Mouse (Mus musculus) adrenal gland, postnatal 10 days (tissue): Measurements from ENCODE around the gene Olfr169. TPM values are rescaled to one million over a fixed set of nuclear protein-coding genes. Genes with fewer than 3 reads are reported as not detected.
"Not testable (repeated sequence)": the region's sequence is repeated elsewhere in the genome, so short reads cannot be mapped to it uniquely, and the experiment has no call there.

Experiments used
- DNase-seq: peaks from one replicate; pipeline ENCODE4 v3.0.0; 2021; ENCODE audit warnings: mixed read lengths
- long read RNA-seq, 2 experiments: library from polyadenylated mRNA; stranded (forward); transcript quantifications; one replicate each; pipeline ENCODE4 v2.0.0; 2021
- total RNA-seq, 2 experiments: library from RNA; stranded (reverse); gene quantifications; 2 replicates each; pipeline ENCODE4 v1.2.3; 2021

Olfr169 gene
- not detected for total RNA-seq
- long read RNA-seq, experiment 1 = 0 reads
- long read RNA-seq, experiment 2 = 0 reads

DNA sequence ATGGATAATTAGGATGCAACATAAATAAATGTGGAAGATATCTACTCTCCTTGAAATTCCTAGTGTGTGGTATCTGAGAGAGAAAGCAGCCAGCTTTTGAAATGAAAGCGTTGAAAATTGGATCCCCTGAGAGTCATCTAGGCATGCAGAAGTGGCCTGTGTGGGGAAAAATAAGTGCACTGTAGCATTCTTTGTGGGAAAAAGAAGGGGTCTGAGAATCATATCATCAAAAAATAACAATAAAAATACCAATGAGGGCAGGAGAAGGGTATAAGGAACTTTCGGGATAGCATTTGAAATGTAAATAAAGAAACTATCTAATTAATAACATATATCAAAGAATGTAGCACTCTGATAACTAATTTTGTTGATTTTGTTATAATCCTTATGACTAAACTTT lies at the start of gene Olfr169:
Olfr169 (minus strand) TSS at position 101 of the 400 bp plus-strand sequence.
- DNase-seq = not testable (repeated sequence)

DNA sequence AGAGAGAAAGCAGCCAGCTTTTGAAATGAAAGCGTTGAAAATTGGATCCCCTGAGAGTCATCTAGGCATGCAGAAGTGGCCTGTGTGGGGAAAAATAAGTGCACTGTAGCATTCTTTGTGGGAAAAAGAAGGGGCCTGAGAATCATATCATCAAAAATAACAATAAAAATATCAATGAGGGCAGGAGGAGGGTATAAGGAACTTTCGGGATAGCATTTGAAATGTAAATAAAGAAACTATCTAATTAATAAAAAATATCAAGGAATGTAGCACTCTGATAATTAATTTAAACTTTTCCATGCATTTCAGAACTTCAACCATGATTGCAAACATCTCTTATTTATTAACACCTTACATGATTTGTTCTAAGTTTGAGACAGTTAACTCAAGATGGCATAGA lies 40.2 kb upstream of the Olfr169 start, which contains the start of gene Olfr170:
Olfr170 (minus strand) TSS at position 101 of the 400 bp plus-strand sequence.
- not testable (repeated sequence) for DNase-seq

DNA sequence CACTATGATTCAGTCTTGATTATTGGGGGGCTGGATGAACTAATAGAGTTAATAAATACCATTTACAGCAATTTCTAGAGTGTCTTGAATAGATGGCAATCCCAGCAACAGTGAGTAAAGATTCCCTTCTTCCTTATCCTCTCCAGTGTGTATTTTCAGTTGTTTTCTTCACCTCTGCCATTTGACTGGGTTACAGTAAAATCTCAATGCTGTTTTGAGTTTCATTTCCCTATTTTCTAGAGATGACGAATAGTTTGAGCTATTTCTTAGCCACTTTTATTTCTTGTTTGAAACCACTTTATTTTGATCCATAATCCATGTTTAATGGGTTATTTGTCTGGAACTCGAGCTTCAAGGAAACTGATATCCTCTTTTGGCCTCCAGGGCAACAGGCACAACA lies 31.6 kb upstream of the Olfr169 start:
- no peak for DNase-seq

DNA sequence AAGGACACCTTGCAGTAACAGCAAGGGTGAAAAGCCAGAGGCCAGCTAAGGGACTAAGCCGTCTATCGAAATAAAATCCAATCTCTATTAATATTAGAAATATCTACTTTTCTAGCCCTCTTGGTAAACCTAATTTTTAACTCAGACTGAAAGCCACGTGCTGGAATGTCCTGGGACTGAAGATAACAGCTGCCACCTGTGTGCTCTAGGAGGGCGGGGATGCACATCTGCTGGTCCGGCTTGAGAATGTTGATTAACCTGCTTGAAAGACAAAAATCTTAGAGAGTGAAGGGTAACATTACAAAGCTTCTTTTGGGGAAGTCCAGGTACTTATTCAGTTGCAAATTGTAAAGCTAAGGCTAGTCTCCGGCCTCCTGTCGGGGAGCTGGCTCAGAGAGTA lies 18.2 kb downstream of the Olfr169 start:
- DNase-seq = not testable (repeated sequence)

DNA sequence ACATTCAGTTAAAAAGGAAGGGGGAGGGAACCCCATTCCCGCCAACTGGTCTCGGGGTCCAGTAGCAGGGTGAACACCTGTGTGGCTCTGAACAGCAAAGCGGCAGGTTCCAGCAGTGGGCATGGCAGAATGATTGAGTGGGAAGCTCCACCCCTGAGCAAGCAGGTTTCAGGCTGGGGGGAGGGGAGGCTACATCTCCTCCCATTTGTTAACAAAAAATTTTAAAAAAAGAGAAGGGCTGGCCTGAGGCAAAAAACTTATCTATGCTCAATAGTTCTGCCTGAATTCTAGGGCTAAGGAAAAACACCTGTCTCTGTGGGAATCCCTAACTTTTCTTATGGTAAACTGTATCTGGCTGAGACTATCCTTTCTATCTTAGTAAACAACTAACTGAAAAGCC lies 19.4 kb downstream of the Olfr169 start:
- DNase-seq = not testable (repeated sequence)

DNA sequence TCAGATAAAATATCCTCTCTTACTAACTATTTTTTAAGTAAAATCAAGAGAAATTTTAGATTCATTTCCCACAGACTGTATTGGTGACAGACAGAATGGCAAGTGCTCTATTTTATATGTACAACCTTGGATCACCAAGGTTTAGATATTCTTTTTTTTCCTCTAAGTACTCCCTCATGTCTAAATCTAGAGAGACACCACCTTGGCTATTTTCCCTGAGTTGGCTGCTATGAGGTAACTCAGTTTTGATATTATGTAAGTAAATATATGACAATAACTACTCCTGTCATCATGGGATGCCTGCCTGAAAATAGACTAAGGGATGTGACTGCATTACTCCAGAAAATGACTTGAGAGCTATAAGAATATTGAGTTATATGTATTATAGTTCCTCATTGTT lies 36.2 kb downstream of the Olfr169 start, which contains the start of gene Olfr168:
Olfr168 (minus strand) TSS at position 101 of the 400 bp plus-strand sequence.
- DNase-seq = no peak

DNA sequence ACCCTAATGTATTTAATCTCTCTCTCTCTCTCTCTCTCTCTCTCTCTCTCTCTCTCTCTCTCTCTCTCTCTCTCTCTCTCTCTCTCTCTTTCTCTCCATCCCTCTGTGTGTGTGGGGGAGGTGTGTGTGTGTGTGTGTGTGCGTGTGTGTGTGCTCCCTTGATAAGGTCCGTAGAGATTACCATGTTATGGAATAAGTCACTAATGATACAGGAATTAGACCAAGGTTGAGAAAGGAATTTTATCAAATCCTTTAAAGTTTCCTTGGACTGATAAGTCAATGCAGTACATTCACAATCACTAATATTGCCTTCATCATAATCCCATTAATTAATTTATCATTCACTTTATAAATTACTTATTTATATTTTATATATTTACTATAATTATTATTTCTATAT lies 49.4 kb downstream of the Olfr169 start, which contains the start of gene Olfr167:
Olfr167 (minus strand) TSS at position 101 of the 400 bp plus-strand sequence.
- no peak for DNase-seq

Other genes with a start within 250 kb of the Olfr169 start
- not detected for gene Olfr165, start 148.7 kb downstream of the Olfr169 start, total RNA-seq
- gene Olfr166, start 88.1 kb downstream of the Olfr169 start, total RNA-seq = not detected
- gene Olfr167, start 49.5 kb downstream of the Olfr169 start, total RNA-seq = not detected
- not detected for gene Olfr168, start 36.3 kb downstream of the Olfr169 start, total RNA-seq
- not detected for gene Olfr170, start 40.1 kb upstream of the Olfr169 start, total RNA-seq
- not detected for gene Olfr171, start 58.1 kb upstream of the Olfr169 start, total RNA-seq
- not detected for gene Lamp3, start 134.6 kb upstream of the Olfr169 start, total RNA-seq
- gene B3gnt5, start 188.4 kb upstream of the Olfr169 start, total RNA-seq = 1 to 10 TPM; 1.4 to 1.9 TPM